Mouse (Mus musculus) cortical plate, adult 2 months (tissue): ENCODE results near the gene Ppm1a.

Experiments
- CTCF ChIP-seq: fragments of 200-500 bp; IDR thresholded peaks from 2 replicates; pipeline ENCODE4 v1.5.1; 2011; ENCODE audit warnings: mild to moderate bottlenecking, control low read depth, low read length; ENCODE audit not compliant: insufficient read depth; ENCODE audit errors: extremely low read depth
- POLR2A ChIP-seq: fragments of 200-500 bp; IDR thresholded peaks from 2 replicates; pipeline ENCODE4 v1.6.1; 2011; ENCODE audit warnings: mild to moderate bottlenecking, low read length, control low read depth; ENCODE audit not compliant: insufficient read depth; ENCODE audit errors: extremely low read depth

GRCm38 (mm10) chr12:72721710-72722109 lies 35.5 kb upstream of the Ppm1a start:
- TF ChIP-seq CTCF (no peak), POLR2A (no peak)
